Mouse (Mus musculus) erythroblast, adult 5-6 weeks (primary cell): ENCODE data around the gene Mylk2. TPM values are rescaled to one million over a fixed set of nuclear protein-coding genes. Genes with fewer than 3 reads are reported as not detected.

Experiments
- ATAC-seq: replicated peaks from 2 replicates; pipeline ENCODE4 v1.8.0; 2016; ENCODE audit warnings: moderate number of reproducible peaks, mild to moderate bottlenecking, moderate TSS enrichment, inconsistent platforms; ENCODE audit not compliant: poor library complexity, low FRiP score, severe bottlenecking
- total RNA-seq, 2 experiments: library from RNA; stranded (forward) in 1 of 2; stranded (reverse) in 1 of 2; fragments of 150-400 nt in 1 of 2; fragments of 200-764, 138-1000 nt in 1 of 2; gene quantifications; 2 replicates each; pipeline versions ENCODE4 v1.2.3 to v1.2.4; 2015 to 2017; ENCODE audit warnings: low replicate concordance in 2 of 2

Gene Mylk2
- total RNA-seq, 2 experiments from 2014 or later: not detected

- ATAC-seq: no peak
Measured at GRCm38 (mm10) chr2:152941106-152941505, 30.0 kb downstream of the Mylk2 start.

- no peak for ATAC-seq
Measured at GRCm38 (mm10) chr2:152941776-152942175, 30.6 kb downstream of the Mylk2 start.

- no peak for ATAC-seq
Measured at GRCm38 (mm10) chr2:152942898-152943515, 31.9 kb downstream of the Mylk2 start.

- no peak for ATAC-seq
Measured at GRCm38 (mm10) chr2:152943568-152943967, 32.4 kb downstream of the Mylk2 start.

- ATAC-seq: no peak
Measured at GRCm38 (mm10) chr2:152944013-152944412, 32.9 kb downstream of the Mylk2 start.

- no peak for ATAC-seq
Measured at GRCm38 (mm10) chr2:152947098-152947497, 35.9 kb downstream of the Mylk2 start.

GRCm38 (mm10) chr2:152948438-152949020 is 37.4 kb downstream of the Mylk2 start:
- no peak for ATAC-seq

- no peak for ATAC-seq
Measured at GRCm38 (mm10) chr2:152950358-152951064, 39.4 kb downstream of the Mylk2 start.

- no peak for ATAC-seq
Measured at GRCm38 (mm10) chr2:152951065-152951849, 40.1 kb downstream of the Mylk2 start, which contains the start of gene Dusp15. Dusp15 (minus strand) TSS chr2:152951698.

- no peak for ATAC-seq
Measured at GRCm38 (mm10) chr2:152951850-152952720, 40.9 kb downstream of the Mylk2 start.

- no peak for ATAC-seq
Measured at GRCm38 (mm10) chr2:152958116-152958515, 47.0 kb downstream of the Mylk2 start.

GRCm38 (mm10) chr2:152962091-152962793 is 51.1 kb downstream of the Mylk2 start, which contains the start of gene Ttll9:
Ttll9 (plus strand) TSS chr2:152962485.
- ATAC-seq: no peak

GRCm38 (mm10) chr2:152965555-152965954 is 54.4 kb downstream of the Mylk2 start:
- ATAC-seq: no peak

Other genes with a start within 250 kb of the Mylk2 start
- gene H13, start 241.9 kb upstream of the Mylk2 start, total RNA-seq (2015; ENCODE audit: low replicate concordance): 32.9 and 37.4 TPM in 2 replicates
- gene H13, start 241.9 kb upstream of the Mylk2 start, total RNA-seq (2017; ENCODE audit: low replicate concordance): 13.8 and 20.8 TPM in 2 replicates
- 2.3 TPM in 1 of 2 replicates, not detected in the other for gene Mcts2, start 224.3 kb upstream of the Mylk2 start, total RNA-seq (2015; ENCODE audit: low replicate concordance)
- 1.4 and 3.2 TPM in 2 replicates for gene Mcts2, start 224.3 kb upstream of the Mylk2 start, total RNA-seq (2017; ENCODE audit: low replicate concordance)
- gene Id1, start 175.1 kb upstream of the Mylk2 start, total RNA-seq (2015; ENCODE audit: low replicate concordance): 3.6 TPM in 1 of 2 replicates, not detected in the other
- 3.7 and 4.5 TPM in 2 replicates for gene Id1, start 175.1 kb upstream of the Mylk2 start, total RNA-seq (2017; ENCODE audit: low replicate concordance)
- gene Cox4i2, start 157.2 kb upstream of the Mylk2 start, total RNA-seq (2015; ENCODE audit: low replicate concordance): not detected in 2 replicates
- not detected in 2 replicates for gene Cox4i2, start 157.2 kb upstream of the Mylk2 start, total RNA-seq (2017; ENCODE audit: low replicate concordance)
- gene Bcl2l1, start 79.6 kb upstream of the Mylk2 start, total RNA-seq (2015; ENCODE audit: low replicate concordance): 543 and 572 TPM in 2 replicates
- gene Bcl2l1, start 79.6 kb upstream of the Mylk2 start, total RNA-seq (2017; ENCODE audit: low replicate concordance): 807 and 937 TPM in 2 replicates
- gene Tpx2, start 63.4 kb upstream of the Mylk2 start, total RNA-seq (2015; ENCODE audit: low replicate concordance): 39.8 and 43.9 TPM in 2 replicates
- 53.4 and 65.9 TPM in 2 replicates for gene Tpx2, start 63.4 kb upstream of the Mylk2 start, total RNA-seq (2017; ENCODE audit: low replicate concordance)
- not detected in 2 replicates for gene Foxs1, start 21.9 kb downstream of the Mylk2 start, total RNA-seq (2015; ENCODE audit: low replicate concordance)
- not detected in 2 replicates for gene Foxs1, start 21.9 kb downstream of the Mylk2 start, total RNA-seq (2017; ENCODE audit: low replicate concordance)
- not detected in 2 replicates for gene Dusp15, start 40.3 kb downstream of the Mylk2 start, total RNA-seq (2015; ENCODE audit: low replicate concordance)
- gene Dusp15, start 40.3 kb downstream of the Mylk2 start, total RNA-seq (2017; ENCODE audit: low replicate concordance): 0.17 TPM in 1 of 2 replicates, not detected in the other
- gene Ttll9, start 51.1 kb downstream of the Mylk2 start, total RNA-seq (2015; ENCODE audit: low replicate concordance): 0.38 TPM in 1 of 2 replicates, not detected in the other
- not detected in 2 replicates for gene Ttll9, start 51.1 kb downstream of the Mylk2 start, total RNA-seq (2017; ENCODE audit: low replicate concordance)
- 5.4 and 6.5 TPM in 2 replicates for gene Pdrg1, start 104.1 kb downstream of the Mylk2 start, total RNA-seq (2015; ENCODE audit: low replicate concordance)
- 2.6 and 9.6 TPM in 2 replicates for gene Pdrg1, start 104.1 kb downstream of the Mylk2 start, total RNA-seq (2017; ENCODE audit: low replicate concordance)
- not detected in 2 replicates for gene Xkr7, start 120.5 kb downstream of the Mylk2 start, total RNA-seq (2015; ENCODE audit: low replicate concordance)
- gene Xkr7, start 120.5 kb downstream of the Mylk2 start, total RNA-seq (2017; ENCODE audit: low replicate concordance): not detected in 2 replicates
- gene Ccm2l, start 154.6 kb downstream of the Mylk2 start, total RNA-seq (2015; ENCODE audit: low replicate concordance): not detected in 2 replicates
- 0.28 TPM in 1 of 2 replicates, not detected in the other for gene Ccm2l, start 154.6 kb downstream of the Mylk2 start, total RNA-seq (2017; ENCODE audit: low replicate concordance)
- gene Hck, start 197.1 kb downstream of the Mylk2 start, total RNA-seq (2015; ENCODE audit: low replicate concordance): 19.2 and 46.6 TPM in 2 replicates
- 28.7 and 45.7 TPM in 2 replicates for gene Hck, start 197.1 kb downstream of the Mylk2 start, total RNA-seq (2017; ENCODE audit: low replicate concordance)
- gene Tm9sf4, start 250.0 kb downstream of the Mylk2 start, total RNA-seq (2015; ENCODE audit: low replicate concordance): 16.9 and 19.2 TPM in 2 replicates
- gene Tm9sf4, start 250.0 kb downstream of the Mylk2 start, total RNA-seq (2017; ENCODE audit: low replicate concordance): 14.9 and 23.3 TPM in 2 replicates